Mouse (Mus musculus) heart, adult 2 months (tissue): ENCODE measurements around the gene Cacna2d4. TPM values are rescaled to one million over a fixed set of nuclear protein-coding genes. Genes with fewer than 3 reads are reported as not detected.

ENCODE experiments used
- DNase-seq, 2 experiments: peaks; one replicate each; pipeline ENCODE4 v3.0.0; 2021
- H3K27ac ChIP-seq: fragments of 200-600 bp; 2 replicates; pipeline ENCODE4 v1.8.1; 2022
- H3K27me3 ChIP-seq: fragments of 200-500 bp; 2 replicates; pipeline ENCODE4 v1.6.1; 2012; ENCODE audit warnings: mild to moderate bottlenecking, low read length, inconsistent platforms, mixed read lengths; ENCODE audit not compliant: control insufficient read depth, insufficient read depth
- H3K36me3 ChIP-seq: fragments of 200-500 bp; 2 replicates; pipeline ENCODE4 v1.6.1; 2012; ENCODE audit warnings: low read length, inconsistent platforms; ENCODE audit not compliant: control insufficient read depth, insufficient read depth
- H3K4me1 ChIP-seq: fragments of 200-500 bp; 2 replicates; pipeline ENCODE4 v1.6.1; 2011; ENCODE audit warnings: low read length; ENCODE audit not compliant: control insufficient read depth, insufficient read depth
- H3K4me3 ChIP-seq: fragments of 200-600 bp; 2 replicates; pipeline ENCODE4 v1.8.1; 2022
- H3K79me2 ChIP-seq: fragments of 200-500 bp; replicated peaks from 2 replicates; pipeline ENCODE4 v1.6.1; 2012; ENCODE audit warnings: mild to moderate bottlenecking, inconsistent platforms, low read length, moderate library complexity, mixed read lengths; ENCODE audit not compliant: control insufficient read depth, insufficient read depth
- H3K9ac ChIP-seq: fragments of 200-500 bp; 2 replicates; pipeline ENCODE4 v1.6.1; 2012; ENCODE audit warnings: low read depth, mild to moderate bottlenecking, control low read depth, inconsistent platforms, low read length, mixed read lengths
- CTCF ChIP-seq: fragments of 200-600 bp; IDR thresholded peaks from 2 replicates; pipeline ENCODE4 v1.8.1; 2022; ENCODE audit warnings: antibody characterized with exemption, mild to moderate bottlenecking, moderate library complexity
- EP300 ChIP-seq: fragments of 200-500 bp; IDR thresholded peaks from 2 replicates; pipeline ENCODE4 v1.6.1; 2011; ENCODE audit warnings: low read depth, low read length, control low read depth; ENCODE audit not compliant: insufficient read depth
- POLR2A ChIP-seq: fragments of 200-500 bp; IDR thresholded peaks from 2 replicates; pipeline ENCODE4 v1.6.1; 2011; ENCODE audit warnings: mild to moderate bottlenecking, low read depth, low read length, control low read depth; ENCODE audit not compliant: insufficient read depth
- WGBS: fragments of 180-500 bp; shearing (Covaris S2); methylation state at CpG from one replicate; pipeline ENCODE4 v1.1.7; 2018; 5-methylcytosine and 5-hydroxymethylcytosine counted together
- intact Hi-C: fragments of 180-260 bp; cut with DNase I; formaldehyde crosslinking; loops from one replicate; pipeline ENCODE4 v1.15.1; 2025
- polyA plus RNA-seq: library from polyadenylated mRNA; depleted of rRNA; stranded (reverse); fragments of >200 nt; gene quantifications from 2 replicates; pipeline ENCODE4 v1.2.3, GENCODE M21; 2012
- total RNA-seq, 2 experiments: library from RNA; stranded (reverse); gene quantifications; 2 replicates each; pipeline ENCODE4 v1.2.3; 2021

Cacna2d4 gene
- total and polyA plus RNA-seq, 3 experiments: 0.23 TPM; not detected in 2

- WGBS: 47% methylated on average over 11 of the region's 11 CpGs
- Histone ChIP-seq H3K4me3 (no peak overlapping the region), H3K9ac (no peak overlapping the region), H3K4me1 (no peaks in the 10 kb centered on the region), H3K36me3 (no peaks in the 10 kb centered on the region), H3K79me2 (no peaks in the 10 kb centered on the region), H3K27ac (no peak overlapping the region), H3K27me3 (no peaks in the 10 kb centered on the region)
- no peak for DNase-seq
- intact Hi-C loops: no loop called here
- TF ChIP-seq CTCF: no peak
- no peak for TF ChIP-seq POLR2A
- TF ChIP-seq EP300: no peak
Observed at GRCm38 (mm10) chr6:119338121-119338912, 102.0 kb downstream of the Cacna2d4 start.

- no peak overlapping the region for H3K4me3 ChIP-seq
- H3K4me1 ChIP-seq: no peaks in the 10 kb centered on the region
- TF ChIP-seq CTCF: no peak
- no peak for TF ChIP-seq EP300
- TF ChIP-seq POLR2A: no peak
- no peak overlapping the region for H3K27ac ChIP-seq
- H3K36me3 ChIP-seq: no peaks in the 10 kb centered on the region
- H3K9ac ChIP-seq: no peak overlapping the region
- no peaks in the 10 kb centered on the region for H3K27me3 ChIP-seq
- H3K79me2 ChIP-seq: no peaks in the 10 kb centered on the region
- no peak for DNase-seq
- intact Hi-C loops: no loop called here
Observed at GRCm38 (mm10) chr6:119341409-119341808, 105.1 kb downstream of the Cacna2d4 start.

- TF ChIP-seq EP300 (no peak), POLR2A (no peak), CTCF (no peak)
- Histone ChIP-seq H3K9ac (no peak overlapping the region), H3K27ac (no peak overlapping the region), H3K36me3 (no peaks in the 10 kb centered on the region), H3K4me1 (no peaks in the 10 kb centered on the region), H3K79me2 (no peaks in the 10 kb centered on the region), H3K4me3 (no peak overlapping the region), H3K27me3 (no peaks in the 10 kb centered on the region)
- intact Hi-C loops: loop anchor here (5.0 kb wide), 2 partner anchors 219 to 234 kb away; no protein-coding TSS in a partner anchor
- no peak for DNase-seq
- 42% methylated on average over 10 of the region's 10 CpGs for WGBS
Observed at GRCm38 (mm10) chr6:119346257-119346656, 109.9 kb downstream of the Cacna2d4 start.

- H3K36me3 ChIP-seq: no peaks in the 10 kb centered on the region
- no peaks in the 10 kb centered on the region for H3K79me2 ChIP-seq
- no peaks in the 10 kb centered on the region for H3K4me1 ChIP-seq
- no peak for DNase-seq
- intact Hi-C loops: loop anchor here (1.0 to 5.0 kb wide), 4 partner anchors 82 to 236 kb away; no protein-coding TSS in a partner anchor
- WGBS: 76% methylated on average over 5 of the region's 5 CpGs
- no peak overlapping the region for H3K4me3 ChIP-seq
- H3K27me3 ChIP-seq: no peaks in the 10 kb centered on the region
- TF ChIP-seq EP300 (no peak), CTCF (no peak)
- no peak overlapping the region for H3K27ac ChIP-seq
- H3K9ac ChIP-seq: no peak overlapping the region
Observed at GRCm38 (mm10) chr6:119347813-119348212, 111.5 kb downstream of the Cacna2d4 start.

GRCm38 (mm10) chr6:119348234-119348633 is 111.9 kb downstream of the Cacna2d4 start:
- H3K9ac ChIP-seq: no peak overlapping the region
- H3K27me3 ChIP-seq: no peaks in the 10 kb centered on the region
- H3K27ac ChIP-seq: no peak overlapping the region
- peak; percentile 57 to 82 for DNase-seq
- H3K4me3 ChIP-seq: no peak overlapping the region
- TF ChIP-seq POLR2A: no peak
- peak; percentile 94 for TF ChIP-seq CTCF
- TF ChIP-seq EP300: no peak
- 0% methylated on average over 1 of the region's 1 CpGs for WGBS
- intact Hi-C loops: loop anchor here (1.0 to 5.0 kb wide), 4 partner anchors 82 to 236 kb away; no protein-coding TSS in a partner anchor
- H3K79me2 ChIP-seq: no peaks in the 10 kb centered on the region
- no peaks in the 10 kb centered on the region for H3K36me3 ChIP-seq
- H3K4me1 ChIP-seq: no peaks in the 10 kb centered on the region

GRCm38 (mm10) chr6:119350703-119351198 is 114.4 kb downstream of the Cacna2d4 start:
- Histone ChIP-seq H3K4me1 (no peaks in the 10 kb centered on the region), H3K27ac (no peak overlapping the region), H3K27me3 (no peaks in the 10 kb centered on the region), H3K79me2 (no peaks in the 10 kb centered on the region), H3K9ac (no peak overlapping the region), H3K36me3 (no peaks in the 10 kb centered on the region), H3K4me3 (no peak overlapping the region)
- no peak for DNase-seq
- TF ChIP-seq POLR2A: no peak
- TF ChIP-seq CTCF: no peak
- TF ChIP-seq EP300: no peak
- 87% methylated on average over 9 of the region's 9 CpGs for WGBS
- intact Hi-C loops: loop anchor here (5.0 kb wide), 1 partner anchor 428 kb away; no protein-coding TSS in a partner anchor
